Mouse (Mus musculus): ENCODE results near the gene Adam1a. TPM values are rescaled to one million over a fixed set of nuclear protein-coding genes. Genes with fewer than 3 reads are reported as not detected.

Adam1a gene
- polyA plus RNA-seq, 1 experiment from 2014 or later: 3.7 TPM

GRCm38 (mm10) chr5:121546530-121546895, 1.2 kb upstream of the Adam1a start:
- peak overlapping the region; percentile 97 for H3K27ac ChIP-seq (replicated peaks)
- H3K9ac ChIP-seq (replicated peaks): peak overlapping the region; percentile 88
- no peaks in the 10 kb centered on the region for H3K36me3 ChIP-seq
- ATAC-seq (replicated peaks): no peak
- peaks cover 36% of the 10 kb centered on the region for H3K4me1 ChIP-seq
- peak overlapping the region; percentile 72 for H3K4me3 ChIP-seq
- H3K9me3 ChIP-seq: no peaks in the 10 kb centered on the region
- H3K4me2 ChIP-seq (replicated peaks): peak overlapping the region; percentile 83
- no peaks in the 10 kb centered on the region for H3K27me3 ChIP-seq
- WGBS: 36% methylated on average over 6 of the region's 6 CpGs

DNA sequence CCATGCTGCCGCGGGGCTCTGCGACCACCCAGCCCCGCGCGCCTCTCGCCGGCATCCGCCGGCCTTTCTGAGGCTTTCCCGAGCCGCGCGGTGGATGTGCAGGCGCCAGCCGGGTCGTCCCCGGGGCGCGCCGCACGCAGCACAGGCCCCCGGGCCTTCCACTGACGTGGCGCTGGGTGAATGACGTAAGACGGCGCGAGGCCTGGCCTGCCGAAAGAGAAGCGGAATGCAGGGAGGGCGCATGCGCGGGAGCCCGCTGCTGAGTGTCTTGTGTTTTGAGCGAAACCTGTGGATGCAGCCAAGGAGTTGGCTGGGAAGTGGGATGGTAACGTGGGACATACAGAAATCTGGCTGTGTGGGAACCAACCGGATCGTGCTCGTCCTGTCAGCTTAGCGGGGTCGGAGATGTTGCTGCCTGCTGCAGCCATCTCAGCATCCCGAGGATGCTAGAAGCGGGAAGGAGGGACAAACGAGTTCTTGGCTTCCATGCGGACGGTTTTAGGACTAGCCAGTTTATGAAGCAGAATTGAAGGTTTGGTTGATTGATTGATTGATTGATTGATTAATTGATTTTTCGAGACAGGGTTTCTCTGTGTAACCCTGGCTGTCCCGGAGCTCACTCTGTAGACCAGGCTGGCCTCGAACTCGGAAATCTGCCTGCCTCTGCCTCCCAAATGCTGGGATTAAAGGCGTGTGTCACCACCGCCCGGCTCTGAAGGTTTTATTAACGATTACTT, 679 bp upstream of the Adam1a start, which contains the start of gene Mapkapk5:
Gene Mapkapk5 (minus strand): TSS at position 113 of the 737 bp plus-strand sequence.
- Histone ChIP-seq H3K27ac (replicated peaks) (peak within 1 kb of the TSS; percentile 97), H3K9me3 (no peaks in the 10 kb centered on the region), H3K9ac (replicated peaks) (peak within 1 kb of the TSS; percentile 88), H3K27me3 (no peaks in the 10 kb centered on the region), H3K4me1 (peaks cover 36% of the 10 kb centered on the region), H3K36me3 (no peaks in the 10 kb centered on the region), H3K4me2 (replicated peaks) (peak within 1 kb of the TSS; percentile 83), H3K4me3 (peak within 1 kb of the TSS; percentile 72)
- WGBS: 2% methylated on average over 53 of the region's 55 CpGs
- ATAC-seq (replicated peaks): peak; percentile 93

DNA sequence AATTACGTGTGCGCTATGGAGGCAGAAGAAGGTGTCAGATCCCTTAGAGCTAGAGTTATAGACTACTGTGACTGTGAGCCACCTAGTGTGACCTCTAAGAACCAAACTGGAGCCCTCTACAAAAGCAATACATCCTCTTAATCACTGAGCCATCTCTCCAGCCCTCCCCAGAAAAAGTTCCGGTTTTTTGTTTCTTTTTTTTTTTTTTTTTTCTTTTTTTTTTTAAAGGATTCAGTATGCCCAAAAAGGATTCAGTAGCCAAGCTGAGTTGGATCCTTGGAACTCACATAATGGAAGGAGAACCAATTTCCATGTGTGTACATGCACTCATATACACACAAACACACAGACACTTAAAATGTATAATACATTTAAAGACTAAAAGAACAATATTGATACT, 1.9 kb downstream of the Adam1a start:
- Histone ChIP-seq H3K27ac (replicated peaks) (no peak overlapping the region), H3K9me3 (no peaks in the 10 kb centered on the region), H3K4me3 (no peak overlapping the region), H3K4me1 (peaks cover 36% of the 10 kb centered on the region), H3K9ac (replicated peaks) (no peak overlapping the region), H3K27me3 (no peaks in the 10 kb centered on the region), H3K36me3 (no peaks in the 10 kb centered on the region), H3K4me2 (replicated peaks) (no peak overlapping the region)
- ATAC-seq (replicated peaks): no peak
- 68% methylated on average over 3 of the region's 3 CpGs for whole genome bisulfite sequencing

GRCm38 (mm10) chr5:121541235-121541634, 4.0 kb downstream of the Adam1a start:
- no peak for ATAC-seq (replicated peaks)
- H3K27ac ChIP-seq (replicated peaks): no peak overlapping the region
- H3K4me1 ChIP-seq: peaks cover 30% of the 10 kb centered on the region
- H3K9ac ChIP-seq (replicated peaks): no peak overlapping the region
- peaks cover 12% of the 10 kb centered on the region for H3K36me3 ChIP-seq
- no peaks in the 10 kb centered on the region for H3K9me3 ChIP-seq
- H3K4me3 ChIP-seq: no peak overlapping the region
- no peak overlapping the region for H3K4me2 ChIP-seq (replicated peaks)
- WGBS: 87% methylated on average over 7 of the region's 7 CpGs
- H3K27me3 ChIP-seq: no peaks in the 10 kb centered on the region

DNA sequence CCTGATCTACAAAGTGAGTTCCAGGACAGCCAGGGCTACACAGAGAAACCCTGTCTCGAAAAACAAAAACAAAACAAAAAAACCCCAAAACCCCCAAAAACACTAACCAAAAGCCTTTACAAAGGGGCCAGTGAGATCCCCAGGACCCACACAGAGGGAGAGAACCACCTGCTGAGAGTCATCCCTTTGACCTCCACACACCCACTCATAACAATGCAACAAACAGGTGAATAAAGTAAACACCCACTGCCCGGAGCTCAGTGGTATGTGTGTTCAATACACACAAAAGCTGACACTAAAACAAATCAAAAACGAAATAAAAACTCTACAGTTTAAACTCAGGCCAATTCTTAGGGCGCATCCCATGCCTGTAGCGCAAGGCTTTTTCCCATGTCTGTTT, 5.2 kb downstream of the Adam1a start:
- H3K4me1 ChIP-seq: peaks cover 29% of the 10 kb centered on the region
- H3K9me3 ChIP-seq: no peaks in the 10 kb centered on the region
- ATAC-seq (replicated peaks): no peak
- no peak overlapping the region for H3K4me3 ChIP-seq
- no peak overlapping the region for H3K4me2 ChIP-seq (replicated peaks)
- no peaks in the 10 kb centered on the region for H3K27me3 ChIP-seq
- 91% methylated on average over 5 of the region's 5 CpGs for WGBS
- H3K36me3 ChIP-seq: peaks cover 24% of the 10 kb centered on the region
- H3K9ac ChIP-seq (replicated peaks): no peak overlapping the region
- no peak overlapping the region for H3K27ac ChIP-seq (replicated peaks)

DNA sequence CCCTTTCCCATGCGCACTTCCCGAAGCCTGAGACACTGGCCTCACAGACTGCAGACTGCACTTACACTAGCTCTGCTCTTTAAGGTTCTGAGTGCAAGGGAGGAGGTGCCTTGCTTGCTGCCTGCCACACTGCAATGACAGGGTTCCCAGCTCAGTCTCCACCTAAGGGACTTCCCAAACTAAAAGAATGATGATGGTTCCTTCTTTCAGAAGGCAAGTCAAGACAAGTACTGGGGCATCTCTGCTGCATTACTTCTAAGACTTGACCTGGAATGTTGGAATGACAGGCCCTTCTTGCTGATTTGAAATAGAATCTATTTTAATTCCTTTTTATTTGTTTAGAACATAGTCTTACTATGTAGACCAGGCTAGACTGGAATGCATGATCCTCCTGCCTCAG, 7.7 kb downstream of the Adam1a start:
- H3K4me1 ChIP-seq: peaks cover 6% of the 10 kb centered on the region
- H3K4me3 ChIP-seq: no peak overlapping the region
- H3K4me2 ChIP-seq (replicated peaks): no peak overlapping the region
- 72% methylated on average over 2 of the region's 2 CpGs for WGBS
- no peak overlapping the region for H3K27ac ChIP-seq (replicated peaks)
- no peaks in the 10 kb centered on the region for H3K27me3 ChIP-seq
- no peaks in the 10 kb centered on the region for H3K9me3 ChIP-seq
- H3K36me3 ChIP-seq: peaks cover 45% of the 10 kb centered on the region
- no peak overlapping the region for H3K9ac ChIP-seq (replicated peaks)
- no peak for ATAC-seq (replicated peaks)

DNA sequence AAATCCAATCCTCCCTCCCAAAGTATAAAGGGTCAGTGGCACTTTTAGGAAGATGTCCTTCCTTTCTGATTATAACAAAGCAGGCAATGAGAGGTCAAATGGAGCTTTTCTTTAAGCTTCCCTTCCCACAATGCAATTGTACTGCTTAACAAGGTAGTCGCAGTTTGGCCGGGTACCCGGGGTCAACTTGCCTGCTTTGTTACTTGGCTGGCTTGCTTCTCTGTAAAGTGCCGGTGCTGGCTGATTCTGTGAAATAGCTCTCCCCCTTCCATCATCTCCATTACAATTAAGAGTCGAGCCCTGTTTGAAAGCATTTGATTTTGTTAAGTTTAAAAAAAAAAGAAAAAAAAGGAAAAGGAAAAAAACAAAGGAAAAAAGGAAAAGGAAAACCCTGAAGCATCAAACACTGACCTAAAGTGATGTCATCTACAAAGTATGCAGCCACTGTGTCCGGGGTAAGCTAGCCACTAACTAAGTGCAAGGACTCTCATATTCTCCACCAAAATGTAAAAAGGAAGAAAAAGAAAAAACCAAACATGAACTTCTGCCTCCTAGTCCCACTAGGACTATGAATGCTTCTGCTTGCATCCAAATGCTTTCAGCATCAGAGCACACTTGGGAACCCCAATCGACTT, 8.2 kb downstream of the Adam1a start:
- no peak overlapping the region for H3K4me2 ChIP-seq (replicated peaks)
- H3K27ac ChIP-seq (replicated peaks): no peak overlapping the region
- H3K4me3 ChIP-seq: no peak overlapping the region
- no peak overlapping the region for H3K9ac ChIP-seq (replicated peaks)
- no peaks in the 10 kb centered on the region for H3K9me3 ChIP-seq
- H3K36me3 ChIP-seq: peaks cover 50% of the 10 kb centered on the region
- H3K4me1 ChIP-seq: peaks cover under 1% of the 10 kb centered on the region; the same call in 1 of the 2 replicates
- WGBS: 36% methylated on average over 7 of the region's 7 CpGs
- no peak for ATAC-seq (replicated peaks)
- no peaks in the 10 kb centered on the region for H3K27me3 ChIP-seq

DNA sequence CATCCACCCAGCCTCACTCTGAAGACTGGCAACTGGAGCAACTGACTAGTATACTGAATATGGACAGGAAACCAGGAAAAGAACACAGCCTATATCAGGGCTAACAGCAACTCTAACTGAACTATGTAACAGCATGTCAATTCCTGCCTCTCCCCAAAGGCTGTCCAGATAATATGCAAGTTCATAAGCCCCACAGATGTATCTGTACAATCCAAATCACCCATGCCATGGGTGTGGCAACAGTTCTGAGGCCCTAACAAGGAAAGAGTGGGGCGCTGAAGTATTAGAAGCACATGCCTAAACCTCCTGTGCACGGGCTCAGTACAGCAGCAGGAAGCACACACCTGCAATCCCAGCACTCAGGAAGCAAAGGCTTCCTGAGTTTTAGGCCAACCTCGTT, 10.2 kb downstream of the Adam1a start:
- H3K4me1 ChIP-seq: no peaks in the 10 kb centered on the region
- H3K9ac ChIP-seq (replicated peaks): no peak overlapping the region
- no peak overlapping the region for H3K27ac ChIP-seq (replicated peaks)
- WGBS: 98% methylated on average over 3 of the region's 3 CpGs
- no peak overlapping the region for H3K4me2 ChIP-seq (replicated peaks)
- no peak overlapping the region for H3K4me3 ChIP-seq
- H3K27me3 ChIP-seq: no peaks in the 10 kb centered on the region
- ATAC-seq (replicated peaks): no peak
- no peaks in the 10 kb centered on the region for H3K9me3 ChIP-seq
- H3K36me3 ChIP-seq: peaks cover 66% of the 10 kb centered on the region

- Histone ChIP-seq H3K9me3 (no peaks in the 10 kb centered on the region), H3K4me3 (no peak overlapping the region), H3K9ac (replicated peaks) (no peak overlapping the region), H3K27me3 (no peaks in the 10 kb centered on the region), H3K36me3 (peaks cover 72% of the 10 kb centered on the region), H3K4me1 (no peaks in the 10 kb centered on the region), H3K4me2 (replicated peaks) (no peak overlapping the region), H3K27ac (replicated peaks) (no peak overlapping the region)
- 93% methylated on average over 5 of the region's 5 CpGs for WGBS
- no peak for ATAC-seq (replicated peaks)
Measured at GRCm38 (mm10) chr5:121534521-121534920, 10.8 kb downstream of the Adam1a start.

DNA sequence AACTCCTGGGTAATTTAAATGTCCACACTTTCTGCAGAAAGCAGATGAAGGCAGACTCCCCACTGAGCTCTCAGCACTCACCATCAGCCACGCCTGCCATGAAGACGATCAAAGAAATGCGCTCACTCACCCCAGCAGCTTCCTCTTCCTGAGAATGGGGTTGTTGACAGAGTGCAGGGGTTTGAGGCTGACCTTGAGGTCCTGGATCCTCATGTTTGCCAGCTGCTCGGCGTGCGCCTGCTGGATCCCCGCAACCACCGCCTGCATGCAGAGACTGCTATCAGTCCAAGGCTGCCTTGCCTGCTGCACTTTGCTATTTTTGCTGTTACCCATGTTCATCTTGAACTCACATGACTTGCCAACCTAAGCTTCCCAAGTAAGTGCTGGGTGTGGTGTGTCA, 18.3 kb downstream of the Adam1a start:
- 94% methylated on average over 8 of the region's 8 CpGs for WGBS
- Histone ChIP-seq H3K36me3 (peaks cover 79% of the 10 kb centered on the region), H3K4me1 (no peaks in the 10 kb centered on the region), H3K27me3 (no peaks in the 10 kb centered on the region), H3K9ac (replicated peaks) (no peak overlapping the region), H3K27ac (replicated peaks) (no peak overlapping the region), H3K4me3 (no peak overlapping the region), H3K9me3 (no peaks in the 10 kb centered on the region), H3K4me2 (replicated peaks) (no peak overlapping the region)
- ATAC-seq (replicated peaks): no peak

DNA sequence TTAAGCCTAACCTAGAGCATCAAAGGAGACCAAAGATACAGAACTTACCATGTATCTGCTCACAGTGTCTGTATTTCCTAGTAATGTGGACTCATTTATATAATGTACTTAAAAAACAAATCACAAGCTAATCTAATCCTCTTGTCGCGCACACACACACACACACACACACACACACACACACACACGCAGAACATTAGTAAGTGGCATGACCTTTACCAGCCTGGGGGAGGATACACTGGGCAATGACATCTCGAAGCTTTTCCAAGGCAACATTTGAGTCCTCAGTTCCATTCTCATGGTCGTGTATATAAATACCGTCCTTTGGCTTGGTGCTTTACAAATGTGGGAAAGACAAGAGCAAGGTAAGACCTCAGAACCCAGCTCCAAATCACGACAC, 18.8 kb downstream of the Adam1a start:
- Histone ChIP-seq H3K4me2 (replicated peaks) (no peak overlapping the region), H3K9me3 (no peaks in the 10 kb centered on the region), H3K27me3 (no peaks in the 10 kb centered on the region), H3K4me3 (no peak overlapping the region), H3K9ac (replicated peaks) (no peak overlapping the region), H3K27ac (replicated peaks) (no peak overlapping the region), H3K4me1 (no peaks in the 10 kb centered on the region), H3K36me3 (peaks cover 81% of the 10 kb centered on the region)
- WGBS: 93% methylated on average over 7 of the region's 7 CpGs
- no peak for ATAC-seq (replicated peaks)

- Histone ChIP-seq H3K4me2 (replicated peaks) (no peak overlapping the region), H3K9me3 (no peaks in the 10 kb centered on the region), H3K4me1 (no peaks in the 10 kb centered on the region), H3K27me3 (no peaks in the 10 kb centered on the region), H3K9ac (replicated peaks) (no peak overlapping the region), H3K4me3 (no peak overlapping the region), H3K36me3 (peaks cover 81% of the 10 kb centered on the region), H3K27ac (replicated peaks) (no peak overlapping the region)
- WGBS: 93% methylated on average over 14 of the region's 14 CpGs
- no peak for ATAC-seq (replicated peaks)
Measured at GRCm38 (mm10) chr5:121525774-121526450, 19.4 kb downstream of the Adam1a start.

Data from forebrain, embryonic 15.5 days (tissue).